Mouse (Mus musculus) heart, adult 2 months (tissue): ENCODE measurements around the gene Arhgef2.

Source experiments
- CTCF ChIP-seq: fragments of 200-600 bp; IDR thresholded peaks from 2 replicates; pipeline ENCODE4 v1.8.1; 2022; ENCODE audit warnings: antibody characterized with exemption, mild to moderate bottlenecking, moderate library complexity
- EP300 ChIP-seq: fragments of 200-500 bp; IDR thresholded peaks from 2 replicates; pipeline ENCODE4 v1.6.1; 2011; ENCODE audit warnings: low read depth, low read length, control low read depth; ENCODE audit not compliant: insufficient read depth
- POLR2A ChIP-seq: fragments of 200-500 bp; IDR thresholded peaks from 2 replicates; pipeline ENCODE4 v1.6.1; 2011; ENCODE audit warnings: mild to moderate bottlenecking, low read depth, low read length, control low read depth; ENCODE audit not compliant: insufficient read depth

DNA sequence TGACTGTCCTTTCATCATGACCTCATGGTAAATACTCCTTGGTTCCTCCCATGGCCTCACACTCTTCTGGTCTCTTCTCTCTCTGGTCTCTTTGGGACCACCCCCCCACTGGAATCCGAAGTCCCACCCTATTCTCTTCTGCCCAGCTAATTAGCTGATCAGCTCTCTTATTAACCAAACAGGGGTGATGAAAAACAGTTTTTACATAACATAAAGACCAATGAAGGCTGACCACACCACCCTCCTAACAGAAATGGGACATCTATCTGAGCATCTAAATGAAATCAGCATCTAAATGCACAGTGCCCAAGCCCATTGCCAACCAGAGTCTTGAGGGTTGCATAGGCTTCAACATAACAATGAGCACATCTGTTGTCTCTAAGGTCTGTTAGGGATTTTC is 33.9 kb upstream of the Arhgef2 start:
- TF ChIP-seq CTCF (no peak), POLR2A (no peak), EP300 (no peak)
